Mouse (Mus musculus): Measurements from ENCODE around the gene Klf2.

The Klf2 gene

GRCm38 (mm10) chr8:72365826-72366225, 47.0 kb downstream of the Klf2 start:
- in situ Hi-C loops (cut with MboI; ENCODE audit: low sequenced_read_pairs), result loop anchor here (5.0 kb wide), 1 partner anchor 109 kb away; no protein-coding TSS in a partner anchor

GRCm38 (mm10) chr8:72366435-72366834, 47.6 kb downstream of the Klf2 start:
- in situ Hi-C loops (cut with MboI; ENCODE audit: low sequenced_read_pairs), result loop anchor here (5.0 kb wide), 1 partner anchor 109 kb away; no protein-coding TSS in a partner anchor

Data from CH12F3 (cell line).